Mouse (Mus musculus) T-helper 2 cell (primary cell): ENCODE measurements around the gene Ccn1.

Source experiments
- in situ Hi-C: fragments of 300-600 bp; cut with MboI, MseI; formaldehyde crosslinking; loops from one replicate; pipeline ENCODE4 v1.15.1; 2025; ENCODE audit warnings: high pct_unique_total_duplicates

Ccn1 gene

DNA sequence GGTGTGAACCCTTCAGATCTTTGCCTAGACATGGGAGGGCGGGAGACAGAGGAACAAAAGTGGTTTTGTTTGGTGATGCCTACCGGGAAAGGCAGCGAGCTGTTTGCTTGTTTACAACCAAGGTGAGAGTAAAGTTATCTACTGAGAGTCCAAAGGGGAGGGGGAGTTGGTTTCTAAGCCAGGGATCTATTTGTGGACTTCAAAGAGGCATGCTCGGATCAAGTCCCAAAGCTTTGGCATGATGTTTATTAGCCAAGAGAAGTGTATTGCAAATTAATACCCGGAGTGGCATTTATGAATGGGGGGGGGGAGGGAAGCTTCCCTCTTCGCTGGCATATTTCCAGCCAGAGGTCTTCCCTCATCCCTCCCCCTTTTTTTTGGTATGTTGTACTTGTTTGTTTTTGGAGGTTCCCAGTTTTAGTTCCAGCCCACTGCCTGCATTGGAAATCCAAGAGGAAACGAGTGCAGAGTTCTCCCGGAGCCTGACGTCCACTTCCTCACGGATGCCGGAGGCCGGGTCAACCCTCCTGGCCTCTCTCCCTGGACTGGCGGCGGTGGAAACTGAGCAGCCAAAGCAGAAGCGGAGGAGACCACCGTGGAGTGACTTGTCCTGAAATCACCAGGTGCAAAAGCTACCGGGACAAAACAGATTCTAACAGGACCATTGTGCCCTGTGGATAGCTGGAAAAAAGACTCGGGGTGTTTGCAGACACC, 674 bp upstream of the Ccn1 start:
- in situ Hi-C loops, result no loop called here

DNA sequence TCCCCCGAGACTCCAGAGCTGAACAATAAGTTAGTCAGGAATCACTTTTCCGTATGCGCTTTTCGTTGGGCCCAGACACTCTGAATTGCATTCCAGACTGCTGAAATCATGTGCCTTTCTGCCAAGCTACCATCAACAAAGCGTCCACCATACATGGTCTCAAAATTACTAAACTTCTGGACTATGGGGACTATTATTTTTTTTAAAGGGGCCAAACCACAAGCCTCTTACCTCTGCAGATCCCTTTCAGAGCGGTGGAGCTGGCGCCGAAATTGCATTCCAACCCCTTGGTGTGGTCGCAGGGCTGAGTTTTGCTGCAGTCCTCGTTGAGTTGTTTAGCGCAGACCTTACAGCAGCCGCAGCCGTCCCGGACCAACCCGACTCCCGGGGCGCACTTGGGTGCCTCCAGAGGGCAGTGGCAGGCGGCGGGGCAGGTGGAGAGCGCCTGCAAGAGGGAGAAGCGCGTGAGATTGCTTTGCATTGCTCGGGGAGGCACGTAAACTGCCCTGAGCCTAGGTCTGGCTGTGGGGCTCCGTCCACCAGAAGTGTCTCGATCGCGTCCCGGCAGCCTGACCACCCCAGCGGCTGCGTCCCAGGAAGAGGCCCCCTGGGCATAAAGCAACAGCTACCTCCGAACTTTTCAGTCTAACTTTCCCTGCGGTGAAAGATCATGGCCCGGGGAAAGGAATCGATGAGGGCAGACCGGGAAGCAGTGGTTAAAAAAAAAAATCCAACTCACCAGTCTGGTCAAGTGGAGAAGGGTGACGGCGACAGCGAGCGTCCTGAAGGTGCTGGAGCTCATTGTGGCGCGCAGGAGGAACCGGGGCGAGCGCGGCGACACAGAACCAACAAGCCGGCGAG, 560 bp downstream of the Ccn1 start:
- in situ Hi-C loops, result no loop called here

DNA sequence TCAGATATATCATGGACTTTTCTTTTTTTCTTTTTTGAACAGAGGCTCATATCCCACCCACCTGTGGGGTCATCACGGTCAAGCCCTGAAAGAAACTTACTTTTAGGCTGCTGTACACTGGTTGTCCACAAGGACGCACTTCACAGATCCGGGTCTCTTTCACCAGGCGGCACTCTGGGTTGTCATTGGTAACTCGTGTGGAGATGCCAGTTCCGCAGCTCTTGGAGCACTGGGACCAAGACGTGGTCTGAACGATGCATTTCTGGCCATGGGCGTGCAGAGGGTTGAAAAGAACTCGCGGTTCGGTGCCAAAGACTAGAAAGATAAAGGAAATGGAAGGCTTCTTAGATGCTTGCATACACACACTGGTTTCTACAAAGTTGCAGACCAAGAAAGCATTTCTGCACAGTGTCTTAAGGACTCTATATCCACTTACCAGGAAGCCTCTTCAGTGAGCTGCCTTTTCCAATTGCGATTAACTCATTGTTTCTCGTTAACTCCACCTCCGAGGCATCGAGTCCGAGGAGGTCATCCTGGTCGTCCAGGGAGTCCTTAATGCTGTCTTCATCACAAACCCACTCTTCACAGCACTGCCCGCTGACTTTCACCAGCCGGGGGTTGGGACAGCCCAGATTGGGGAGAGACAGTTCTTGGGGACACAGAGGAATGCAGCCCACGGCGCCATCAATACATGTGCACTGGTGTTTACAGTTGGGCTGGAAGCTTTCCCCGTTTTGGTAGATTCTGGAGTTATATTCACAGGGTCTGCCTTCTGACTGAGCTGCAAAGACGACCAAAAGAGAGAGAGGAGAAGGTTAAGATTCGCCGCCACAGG, 1.5 kb downstream of the Ccn1 start:
- in situ Hi-C loops, result no loop called here

DNA sequence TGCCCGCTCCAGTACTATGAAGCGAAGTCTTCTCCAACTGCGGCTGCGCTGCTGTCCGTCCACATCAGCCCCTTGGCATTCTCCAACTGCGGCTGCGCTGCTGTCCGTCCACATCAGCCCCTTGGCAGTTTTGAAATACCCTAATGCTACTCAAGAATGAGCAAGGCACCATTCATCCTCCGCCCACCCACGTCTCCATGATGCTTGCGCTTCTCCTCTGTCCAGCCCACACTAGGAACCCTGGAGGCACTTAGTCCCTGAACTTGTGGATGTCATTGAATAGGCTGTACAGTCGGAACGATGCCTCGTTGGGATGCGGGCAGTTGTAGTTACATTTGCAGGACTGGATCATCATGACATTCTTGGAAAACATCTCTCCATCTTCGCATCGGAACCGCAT, 2.4 kb downstream of the Ccn1 start:
- in situ Hi-C loops, result no loop called here

DNA sequence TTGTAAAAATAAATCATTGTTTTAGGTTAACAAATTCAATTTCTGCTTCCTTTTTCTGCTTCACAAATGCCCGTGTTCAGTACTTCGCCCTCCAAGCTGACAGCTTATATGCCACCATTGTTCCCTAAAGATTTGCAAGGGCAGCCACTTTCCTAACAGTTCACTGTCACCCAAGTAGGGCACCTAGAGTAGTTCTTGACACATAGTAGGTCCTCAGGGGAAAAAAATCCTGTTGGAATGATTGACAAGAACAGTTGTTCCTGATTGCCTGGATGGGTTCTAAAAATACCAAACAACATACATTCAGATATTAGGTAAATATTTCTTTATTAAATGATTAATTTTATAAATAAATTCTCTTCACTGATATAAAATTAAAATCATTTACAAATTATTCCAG, 3.1 kb downstream of the Ccn1 start:
- in situ Hi-C loops, result no loop called here

DNA sequence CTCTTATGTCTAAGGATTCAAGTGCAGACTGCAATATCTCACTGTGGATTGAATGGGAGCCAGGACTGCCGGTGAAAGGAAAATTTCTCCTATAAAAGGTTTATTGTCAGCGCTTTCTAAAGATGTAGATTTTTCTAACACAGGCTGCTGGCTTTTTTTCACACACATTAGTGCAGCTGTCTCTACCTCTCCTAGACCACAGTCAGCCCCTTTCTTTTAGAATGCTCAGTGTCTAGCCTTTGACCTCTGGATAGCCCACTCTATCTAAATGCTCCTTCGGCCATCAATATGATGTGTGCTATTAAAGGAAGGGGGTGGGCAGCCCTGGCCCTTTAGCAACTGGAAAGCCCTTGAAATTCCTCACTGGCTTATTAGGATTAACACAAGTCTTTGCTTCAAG, 3.8 kb downstream of the Ccn1 start:
- in situ Hi-C loops, result no loop called here

DNA sequence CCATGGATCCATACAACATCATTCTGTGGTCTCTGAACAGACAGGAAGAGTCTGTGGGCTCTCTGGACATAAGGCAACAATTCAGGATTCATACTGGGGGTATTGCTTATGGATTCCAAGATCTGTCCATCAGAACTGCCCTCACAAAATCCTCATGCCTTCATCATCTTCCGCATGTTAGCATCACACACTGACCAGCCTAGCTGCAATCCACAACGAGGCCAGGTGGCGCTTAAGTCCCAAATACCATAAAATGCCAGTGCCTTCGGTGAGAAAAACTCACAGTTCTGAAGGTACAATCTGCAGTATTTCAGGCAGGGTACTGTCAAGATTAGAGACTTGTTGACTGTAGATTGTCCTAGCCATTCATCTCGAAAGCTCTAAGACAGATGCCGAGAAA, 4.3 kb downstream of the Ccn1 start:
- in situ Hi-C loops, result no loop called here

DNA sequence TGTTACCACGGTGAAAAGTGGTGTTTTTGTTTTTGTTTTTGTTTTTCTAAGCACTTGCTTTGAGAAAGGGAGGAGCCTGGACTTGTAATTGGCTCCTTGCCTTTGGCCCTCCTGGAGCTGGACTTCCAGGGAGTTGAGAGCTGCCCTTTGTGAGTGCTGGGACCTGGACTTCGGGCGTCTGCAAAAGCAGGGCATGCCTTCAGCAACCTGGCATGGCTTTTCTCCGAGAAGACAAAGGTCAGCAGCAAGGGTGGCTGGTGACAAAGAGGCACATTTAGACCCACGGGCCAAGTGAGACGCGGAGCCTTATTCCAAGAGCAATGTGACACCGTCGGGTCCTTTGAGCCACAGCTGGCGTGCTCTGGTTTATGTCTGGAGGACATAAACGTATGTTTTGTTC, 6.9 kb downstream of the Ccn1 start:
- in situ Hi-C loops, result no loop called here

DNA sequence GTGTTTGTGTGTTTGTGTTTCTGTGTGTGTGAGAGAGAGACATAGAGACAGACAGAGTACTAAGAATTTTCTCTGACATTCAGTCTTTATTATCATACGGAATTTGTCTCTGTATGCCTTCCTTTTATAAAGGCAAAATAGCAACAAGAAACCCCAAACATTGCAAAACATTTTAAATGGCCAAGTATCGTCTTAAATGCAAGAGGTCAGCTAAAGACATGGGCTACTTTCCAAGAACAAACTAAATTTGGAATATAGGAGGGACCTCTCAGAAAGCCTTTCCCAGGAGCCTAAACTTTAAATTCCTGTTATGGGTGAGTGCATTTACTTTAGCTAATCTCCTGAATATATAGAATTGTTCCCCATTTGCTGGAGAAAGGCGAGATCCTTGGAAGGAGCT, 7.9 kb downstream of the Ccn1 start:
- in situ Hi-C loops, result no loop called here

DNA sequence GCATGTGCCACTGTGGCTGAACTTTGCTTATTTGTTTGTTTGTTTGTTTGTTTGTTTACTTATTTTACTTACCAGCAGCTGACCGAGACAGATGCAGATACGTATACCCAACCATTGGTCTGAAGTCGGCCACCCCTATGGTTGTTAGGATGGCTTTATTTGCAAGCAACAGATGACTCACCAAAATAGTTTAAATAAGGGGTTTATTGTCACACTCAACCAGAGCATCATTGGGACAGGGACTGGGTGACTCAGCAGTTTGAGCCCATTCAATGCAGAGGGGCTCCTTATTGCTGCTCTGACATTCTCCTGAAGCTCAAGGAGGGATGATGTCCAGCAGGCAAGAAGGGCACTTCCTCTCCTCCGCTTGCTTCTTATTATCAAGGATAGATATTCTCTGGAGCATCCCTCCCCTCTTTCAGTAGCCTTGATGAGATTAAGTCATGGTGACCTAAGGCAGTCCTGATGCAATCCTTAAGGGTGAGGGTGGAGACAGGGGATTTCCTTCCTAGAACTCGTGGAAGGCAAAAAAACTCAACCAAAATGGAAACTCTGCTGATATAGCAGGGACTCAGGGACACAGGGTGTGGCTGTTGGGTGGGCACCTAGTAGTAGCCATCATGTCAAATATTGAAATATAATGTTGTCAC, 8.6 kb downstream of the Ccn1 start:
- in situ Hi-C loops, result no loop called here

DNA sequence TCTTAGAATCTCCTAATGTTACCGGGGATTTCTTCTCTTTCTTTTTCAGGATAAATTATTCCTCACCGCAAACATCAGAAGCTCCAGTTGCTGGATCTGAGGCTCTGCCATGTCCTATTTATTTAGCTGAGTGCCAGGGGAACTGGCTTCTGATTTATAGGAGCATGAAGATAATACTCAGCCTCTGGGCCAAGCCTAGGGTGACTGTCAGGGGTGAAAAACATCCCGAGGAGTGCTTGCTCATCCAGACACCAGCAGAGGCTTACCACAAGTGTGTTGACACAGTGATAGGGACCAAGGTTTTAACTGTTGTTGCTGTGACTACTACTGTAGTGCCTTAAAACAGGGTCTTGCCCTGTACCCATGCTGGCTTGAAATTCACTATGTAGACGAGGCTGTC, 9.2 kb downstream of the Ccn1 start:
- in situ Hi-C loops, result no loop called here

DNA sequence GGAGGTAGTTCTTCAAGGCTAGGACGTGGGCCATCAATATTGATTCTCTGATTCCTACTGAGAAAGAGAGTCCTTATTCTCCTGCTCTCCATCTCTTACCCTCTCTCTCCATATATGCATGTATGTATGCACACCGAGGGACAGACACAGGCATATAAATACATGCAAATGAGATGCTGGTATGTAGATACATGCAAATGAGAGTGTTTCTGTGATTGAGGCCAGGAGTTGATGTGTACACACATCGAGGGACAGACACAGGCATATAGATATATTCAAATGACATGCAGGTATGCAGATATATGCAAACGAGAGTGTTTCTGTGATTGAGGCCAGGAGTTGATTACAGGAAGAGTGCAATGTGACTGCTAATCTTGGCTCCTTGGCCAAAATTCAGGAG, 9.6 kb downstream of the Ccn1 start:
- in situ Hi-C loops, result no loop called here

DNA sequence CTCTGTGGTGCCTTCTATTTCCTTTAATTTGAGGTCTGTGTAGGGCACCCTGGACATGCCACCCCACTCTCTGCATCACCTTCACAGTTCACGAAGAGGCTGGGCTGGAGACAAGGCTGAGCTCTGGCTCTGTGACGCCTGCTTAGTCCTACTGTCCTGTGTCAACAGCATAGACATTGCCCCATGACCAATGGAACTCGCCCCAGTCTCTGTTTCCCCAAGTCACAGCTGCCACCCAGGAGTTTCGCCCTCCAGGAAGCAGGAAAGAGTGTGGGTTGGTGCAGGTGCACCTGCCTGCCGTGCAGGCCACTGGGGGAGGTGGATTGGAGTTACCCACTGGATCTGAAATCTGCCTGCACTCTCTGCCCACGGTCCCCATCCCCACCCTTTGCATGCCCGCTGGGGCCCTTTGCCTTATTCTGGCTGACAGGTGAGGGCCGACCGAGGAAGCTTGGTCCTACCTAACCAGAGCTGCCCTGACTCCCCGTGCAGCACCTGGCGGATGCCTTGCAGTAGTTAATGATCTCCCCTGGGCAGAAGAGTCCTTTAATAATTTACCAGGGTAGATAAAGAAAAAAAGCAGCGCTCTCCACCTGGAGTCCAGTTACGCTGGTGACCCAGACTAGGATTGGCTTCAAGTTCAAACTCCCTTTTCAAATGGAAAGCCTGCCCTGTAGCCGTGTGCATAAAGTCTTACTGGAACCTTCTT, 15.6 kb downstream of the Ccn1 start:
- in situ Hi-C loops, result no loop called here

DNA sequence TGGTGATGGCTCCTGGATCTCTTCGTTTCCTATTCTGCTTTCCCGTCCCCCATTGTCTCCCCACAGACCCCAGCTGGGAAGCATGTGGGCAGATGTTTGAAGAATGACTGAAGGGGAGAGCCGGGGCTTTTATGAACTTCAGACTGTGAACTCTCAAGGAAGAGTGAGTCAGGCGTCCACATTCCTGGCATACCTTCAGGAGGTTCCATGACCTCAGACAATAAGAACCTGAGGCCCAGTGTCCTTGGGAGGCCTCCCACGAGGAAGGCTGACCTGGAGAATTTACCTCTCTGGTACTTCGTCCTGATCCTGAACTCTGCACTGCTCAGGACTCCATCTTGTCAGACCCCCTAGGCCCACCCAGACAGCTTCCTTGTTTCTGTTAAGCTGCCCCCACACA, 16.9 kb downstream of the Ccn1 start:
- in situ Hi-C loops, result no loop called here

DNA sequence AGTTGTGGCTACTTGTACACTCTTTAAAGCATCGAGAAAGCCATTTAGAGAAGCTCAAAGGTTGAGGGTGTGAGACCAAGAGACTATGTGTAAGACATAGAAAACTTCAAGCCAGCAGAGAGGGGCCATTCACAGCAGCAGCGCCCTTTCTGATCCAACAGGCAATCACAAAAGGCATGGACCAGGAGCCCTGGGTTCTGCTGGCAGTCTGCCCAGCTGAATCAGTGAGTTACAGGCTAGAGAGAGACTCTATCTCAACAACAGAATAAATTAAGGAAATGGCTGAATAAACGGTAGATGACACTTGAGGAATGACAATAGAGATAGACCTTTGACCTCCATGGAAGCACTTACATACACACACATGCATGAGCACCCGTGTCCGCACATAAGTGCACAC, 21.1 kb downstream of the Ccn1 start:
- in situ Hi-C loops, result no loop called here

DNA sequence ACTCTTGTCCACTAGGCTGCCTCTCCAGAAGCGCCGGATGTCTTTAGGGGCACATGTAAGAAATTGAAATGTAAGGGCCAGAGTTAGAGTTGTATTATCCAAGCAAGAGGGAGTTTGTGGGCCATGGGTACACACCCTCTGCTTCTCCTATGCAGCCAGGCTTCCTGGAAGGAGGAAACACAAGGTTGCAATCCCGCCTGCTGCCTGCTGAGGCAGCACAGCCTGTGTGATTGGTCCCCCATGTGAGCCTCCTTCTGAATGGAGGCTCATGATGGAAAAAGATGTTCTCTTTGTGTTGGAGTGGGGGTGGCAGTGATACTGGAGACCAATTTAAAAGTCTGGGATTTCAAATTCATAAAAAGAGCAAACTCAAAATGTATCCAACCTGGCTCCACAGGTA, 22.0 kb downstream of the Ccn1 start:
- in situ Hi-C loops, result no loop called here

DNA sequence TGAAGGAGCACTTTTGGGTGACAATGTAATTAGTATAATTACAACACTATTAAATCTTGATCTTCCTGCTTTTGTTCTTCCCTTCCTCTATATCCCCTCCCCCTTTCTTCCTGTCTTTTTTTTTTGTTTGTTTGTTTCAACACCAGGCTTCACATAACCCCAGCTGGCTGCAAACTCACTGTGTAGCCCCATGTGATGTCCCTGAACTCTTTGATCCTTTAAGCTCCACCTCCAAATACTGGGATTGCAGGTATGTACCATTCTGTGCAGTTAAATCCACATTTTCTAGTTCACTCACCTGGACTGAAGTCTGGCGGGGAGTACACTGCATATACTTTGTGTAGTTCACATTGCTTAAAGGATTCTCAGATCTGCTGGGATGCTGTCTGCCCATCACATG, 23.7 kb downstream of the Ccn1 start:
- in situ Hi-C loops, result no loop called here

DNA sequence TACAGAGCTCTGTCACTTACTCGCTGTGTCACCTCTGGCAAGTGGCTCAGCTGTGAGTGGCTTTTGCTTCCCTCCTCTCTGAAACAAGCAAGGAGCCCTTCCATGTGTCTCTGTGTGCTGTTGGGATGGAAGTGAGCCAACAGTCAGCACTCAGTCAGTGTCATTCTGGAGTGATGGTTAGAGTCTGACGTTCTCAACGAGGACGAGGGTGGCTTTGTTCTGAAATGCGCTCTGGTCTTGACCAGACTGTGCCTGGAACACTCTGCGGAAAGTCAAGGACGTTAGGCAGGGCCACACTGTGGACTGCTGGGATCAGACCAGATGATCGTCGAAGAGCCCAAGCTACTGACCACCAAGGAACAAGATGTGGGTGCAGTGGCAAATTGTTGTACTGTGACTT, 24.2 kb downstream of the Ccn1 start:
- in situ Hi-C loops, result no loop called here

DNA sequence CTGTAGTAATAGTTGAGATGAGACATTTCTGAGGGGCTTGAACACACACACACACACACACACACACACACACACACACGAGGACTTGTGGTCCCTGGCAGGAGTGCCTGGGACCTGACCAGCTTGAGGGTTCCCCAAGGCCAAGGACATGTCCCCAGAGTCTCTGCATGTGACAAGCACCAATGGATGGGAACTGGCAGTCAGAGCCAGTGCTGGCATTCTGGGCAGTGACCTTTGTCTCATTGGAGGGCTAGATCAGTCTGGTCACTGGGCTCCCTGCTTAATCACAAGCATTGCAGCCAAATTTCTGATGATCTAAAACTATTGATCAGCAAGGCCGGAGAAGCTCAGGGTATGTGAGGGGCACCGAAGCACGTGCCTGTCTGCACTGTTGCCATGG, 25.0 kb downstream of the Ccn1 start:
- in situ Hi-C loops, result no loop called here

DNA sequence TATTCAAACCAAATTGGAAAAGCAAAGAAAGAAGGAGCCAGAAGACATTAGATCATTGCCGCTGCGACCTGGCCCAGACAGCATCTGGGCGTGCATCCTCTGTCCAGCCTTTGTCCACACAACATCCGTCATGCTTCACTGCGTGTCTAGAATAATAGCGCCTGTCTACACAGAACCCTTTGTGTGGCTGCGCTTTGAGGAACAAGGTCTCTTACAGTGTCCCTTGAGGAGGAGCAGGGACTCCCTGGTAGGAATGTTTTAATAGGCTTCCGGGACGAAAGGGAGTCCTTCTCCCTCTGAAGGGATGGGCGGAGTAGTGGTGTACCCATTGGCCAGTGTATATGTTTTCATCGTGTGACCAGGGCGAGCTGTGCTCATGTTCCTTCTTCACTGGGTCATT, 26.7 kb downstream of the Ccn1 start:
- in situ Hi-C loops, result no loop called here

DNA sequence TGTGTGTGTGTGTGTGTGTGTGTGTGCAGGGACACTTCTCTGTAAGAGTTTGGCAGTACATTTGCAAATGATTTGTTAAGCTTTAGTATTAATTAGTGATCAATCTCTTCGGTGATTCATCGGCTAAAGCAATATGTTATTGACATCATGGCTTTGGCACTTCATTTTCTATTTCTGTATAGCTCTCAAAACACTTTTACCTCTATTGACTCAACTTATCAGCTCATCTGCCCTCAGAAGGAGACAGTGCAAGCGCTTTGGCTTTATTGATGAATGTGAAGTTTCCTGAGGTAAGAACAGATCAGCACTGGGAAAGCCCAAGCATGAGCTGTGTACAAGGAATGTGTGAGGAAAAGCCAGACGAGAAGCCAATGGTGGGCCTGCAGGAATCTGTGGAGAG, 28.6 kb downstream of the Ccn1 start:
- in situ Hi-C loops, result no loop called here
